In the genomic region with DNA sequence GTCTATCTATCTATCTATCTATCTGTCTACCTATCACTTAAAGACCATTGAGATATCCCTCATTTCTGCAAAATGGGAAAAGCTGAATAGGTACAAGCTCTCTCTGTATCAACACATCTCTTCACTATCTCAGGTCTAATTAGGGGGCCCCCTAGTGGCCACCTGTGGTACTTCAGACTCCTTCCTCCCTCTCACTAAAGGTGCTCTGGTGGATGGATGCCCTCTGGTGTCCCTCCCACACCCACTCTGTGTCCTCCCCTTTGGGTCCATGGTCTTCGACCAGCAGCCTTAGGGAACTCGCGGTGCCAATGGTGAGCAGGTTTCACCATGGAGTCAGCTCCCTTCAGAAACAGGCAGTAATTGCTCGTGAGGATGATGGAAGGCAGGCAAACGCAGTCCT, we compare ENCODE assay signal across 10 mouse cellular contexts. TPM values are rescaled to one million over a fixed set of nuclear protein-coding genes. Genes with fewer than 3 reads are reported as not detected.
A peak's percentile ranks its signal among the peaks of the same experiment; 100 is the strongest.
DNase-seq lines count a peak whose midpoint lies in the region; ATAC-seq and TF ChIP-seq lines count a peak whose summit lies in the region.
"Had no signal": no experiment of that assay in that cellular context is flagged by ENCODE, and none has a peak within 500 bp of the region (broad histone marks: within the 10 kb centered on the region; RNA-seq: fewer than 3 reads in every experiment).

No protein-coding gene starts in this region.

- H3K27me3 ChIP-seq in hindbrain, embryonic 11.5 days (ENCODE audit: control insufficient read depth, insufficient read depth, low read length), result no peaks in the 10 kb centered on the region
- peaks cover 3% of the 10 kb centered on the region for H3K27me3 ChIP-seq in hindbrain, embryonic 13.5 days
- H3K27me3 ChIP-seq: lung, embryonic 15.5 days had no signal

- H3K36me3 ChIP-seq in hindbrain, embryonic 11.5 days (ENCODE audit: control insufficient read depth, insufficient read depth, low read length), result no peaks in the 10 kb centered on the region
- no peaks in the 10 kb centered on the region for H3K36me3 ChIP-seq in hindbrain, embryonic 13.5 days
- H3K36me3 ChIP-seq: lung, embryonic 15.5 days had no signal

- no peak overlapping the region for H3K27ac ChIP-seq in hindbrain, embryonic 11.5 days (ENCODE audit: low read depth, low read length)
- no peak overlapping the region for H3K27ac ChIP-seq in hindbrain, embryonic 13.5 days
- no peak overlapping the region for H3K27ac ChIP-seq in cortical plate, adult 2 months (ENCODE audit: insufficient read depth, low read length)
- H3K27ac ChIP-seq: lung, embryonic 15.5 days had no signal

- H3K4me1 ChIP-seq in hindbrain, embryonic 11.5 days (replicated peaks; ENCODE audit: control insufficient read depth, insufficient read depth, low read length), result 0 out of 2 replicates have a peak, but pooled peaks cover 5% of the 10 kb centered on the region
- peaks cover 8% of the 10 kb centered on the region for H3K4me1 ChIP-seq in hindbrain, embryonic 13.5 days (replicated peaks)
- peaks cover 3% of the 10 kb centered on the region; the same call in 1 of the 2 replicates for H3K4me1 ChIP-seq in cortical plate, adult 2 months (ENCODE audit: control insufficient read depth, insufficient read depth, low read length)

- DNase-seq in hindbrain, embryonic 11.5 days (ENCODE audit: low spot score), result peak; percentile 64
- peak; percentile 67 to 77 for DNase-seq in CD8-positive naive resting alpha-beta T cell, adult 2 months (ENCODE audit: low read depth in 2 of 2, low spot score in 2 of 2)
- peak; percentile 64 to 68 for DNase-seq in adrenal gland, adult 18-20 months (ENCODE audit: low spot score in 2 of 2)
- peak; percentile 74 to 77 for DNase-seq in kidney, postnatal 4 days
- peak; percentile 70 for DNase-seq in retina, embryonic 14.5 days (ENCODE audit: low spot score)
- peak; percentile 35 to 52 for DNase-seq in urinary bladder, postnatal 36 days (ENCODE audit: low spot score in 2 of 2)

- TF ChIP-seq CTCF in cortical plate, adult 2 months (IDR thresholded peaks at IDR 0.05; ENCODE audit: extremely low read depth, insufficient read depth, low read length), result peak; percentile 31; the same call in 1 of the 2 replicates

- no peak for TF ChIP-seq POLR2A in cortical plate, adult 2 months (IDR thresholded peaks at IDR 0.05; ENCODE audit: extremely low read depth, insufficient read depth, low read length)

- H3K9ac ChIP-seq in hindbrain, embryonic 11.5 days (ENCODE audit: low read depth, low read length), result no peak overlapping the region
- no peak overlapping the region for H3K9ac ChIP-seq in hindbrain, embryonic 13.5 days
- H3K9ac ChIP-seq: lung, embryonic 15.5 days had no signal

- no peak for ATAC-seq in hindbrain, embryonic 11.5 days (ENCODE audit: low FRiP score)
- ATAC-seq in hindbrain, embryonic 13.5 days (ENCODE audit: low FRiP score), result no peak

- H3K4me2 ChIP-seq in hindbrain, embryonic 11.5 days (replicated peaks; ENCODE audit: low read depth, low read length), result no peak overlapping the region
- H3K4me2 ChIP-seq in hindbrain, embryonic 13.5 days, result no peak overlapping the region
- H3K4me2 ChIP-seq: lung, embryonic 15.5 days had no signal

- WGBS in hindbrain, embryonic 11.5 days, result 56% methylated on average over 5 of the region's 5 CpGs
- 70% methylated on average over 5 of the region's 5 CpGs for WGBS in hindbrain, embryonic 13.5 days

- H3K4me3 ChIP-seq in hindbrain, embryonic 11.5 days (ENCODE audit: low read depth, low read length), result no peak overlapping the region
- H3K4me3 ChIP-seq in hindbrain, embryonic 13.5 days, result no peak overlapping the region
- no peak overlapping the region for H3K4me3 ChIP-seq in cortical plate, adult 2 months (ENCODE audit: insufficient read depth, low read length)
- H3K4me3 ChIP-seq: erythroblast, embryonic 14.5 days; lung, embryonic 15.5 days had no signal

- H3K9me3 ChIP-seq in hindbrain, embryonic 11.5 days (ENCODE audit: control insufficient read depth, low read length), result no peaks in the 10 kb centered on the region
- H3K9me3 ChIP-seq in hindbrain, embryonic 13.5 days, result no peaks in the 10 kb centered on the region
- H3K9me3 ChIP-seq: lung, embryonic 15.5 days had no signal

RNA-seq across cellular contexts. Expression of a gene that starts 7.1 kb away (rescaled TPM):
- 5.6 and 8.6 TPM in 2 replicates for polyA plus RNA-seq in hindbrain, embryonic 11.5 days (2014; fragmentation: Nextera tagmentation; extraction: Ambion mirVana)
- 1.9 and 2.4 TPM in 2 replicates for polyA plus RNA-seq in hindbrain, embryonic 13.5 days (2015; fragmentation: Nextera tagmentation; extraction: Ambion mirVana)
- under 1 TPM; 0.61 to 0.99 TPM for total RNA-seq in adrenal gland, adult 18-20 months (2021)
- polyA plus RNA-seq in cortical plate, adult 2 months (2012; rRNA removed), result 5.2 and 6.7 TPM in 2 replicates
